Mouse (Mus musculus) stomach, embryonic 16.5 days (tissue): ENCODE results near the gene Pex16. TPM values are rescaled to one million over a fixed set of nuclear protein-coding genes. Genes with fewer than 3 reads are reported as not detected.

ENCODE experiments used
- microRNA-seq: library from miRNA; unstranded; fragments of <30 nt; microRNA quantifications from one replicate; pipeline ENCODE4, GENCODE M21; 2016
- polyA plus RNA-seq: library from polyadenylated mRNA; unstranded; fragments of >200 nt; fragmentation: Nextera tagmentation; extraction: Ambion mirVana; gene quantifications from 2 replicates; pipeline ENCODE4 v1.2.1, GENCODE M21; 2015

The Pex16 gene
- polyA plus RNA-seq, 1 experiment from 2014 or later, result 27.8 TPM

Small RNA genes lying within 50 kb of the gene (microRNA-seq; reads per million reads assigned to microRNA genes)
- gene Mir7000, result not detected

Other genes with a start within 250 kb of the Pex16 start
- gene Large2, start 193 bp downstream of the Pex16 start, polyA plus RNA-seq, result 12.6 and 15.5 TPM in 2 replicates
- 3.5 and 5.4 TPM in 2 replicates for gene 1700029I15Rik, start 7.9 kb downstream of the Pex16 start, polyA plus RNA-seq
- 12.5 and 14.9 TPM in 2 replicates for gene Mapk8ip1, start 26.6 kb downstream of the Pex16 start, polyA plus RNA-seq
- gene Cry2, start 59.4 kb downstream of the Pex16 start, polyA plus RNA-seq, result 23.4 and 26.5 TPM in 2 replicates
- 34.5 and 40.4 TPM in 2 replicates for gene Slc35c1, start 85.9 kb downstream of the Pex16 start, polyA plus RNA-seq
- gene Chst1, start 225.0 kb downstream of the Pex16 start, polyA plus RNA-seq, result 4.2 and 5.1 TPM in 2 replicates